Mouse (Mus musculus) CD4-positive, CD25-positive, alpha-beta regulatory T cell, adult 4 months (primary cell): ENCODE measurements around the gene Tkfc. TPM values are rescaled to one million over a fixed set of nuclear protein-coding genes. Genes with fewer than 3 reads are reported as not detected.

Experiments
- polyA plus RNA-seq, 2 experiments: library from polyadenylated mRNA; unstranded; fragments of 100-300 nt; shearing (Covaris generic); gene quantifications; one replicate each; pipeline ENCODE4 v1.2.1; 2017

The Tkfc gene
- polyA plus RNA-seq, 2 experiments from 2014 or later, result 9.2 to 12.7 TPM

Other genes with a start within 250 kb of the Tkfc start
- gene Syt7, start 216.6 kb downstream of the Tkfc start, polyA plus RNA-seq, result not detected
- gene Lrrc10b, start 148.2 kb downstream of the Tkfc start, polyA plus RNA-seq, result not detected
- 1 to 10 TPM in 1 of 2 experiments, under 1 TPM in 1; 0.31 to 1.4 TPM for gene Ppp1r32, start 122.7 kb downstream of the Tkfc start, polyA plus RNA-seq
- 10 to 100 TPM; 59.0 to 79.6 TPM for gene Cpsf7, start 80.4 kb downstream of the Tkfc start, polyA plus RNA-seq
- gene Sdhaf2, start 79.5 kb downstream of the Tkfc start, polyA plus RNA-seq, result 100 to 1,000 TPM in 1 of 2 experiments, 10 to 100 TPM in 1; 92.6 to 104 TPM
- gene Tmem216, start 49.4 kb downstream of the Tkfc start, polyA plus RNA-seq, result 10 to 100 TPM; 10.7 to 13.6 TPM
- 10 to 100 TPM; 39.1 to 52.7 TPM for gene Cyb561a3, start 28.5 kb downstream of the Tkfc start, polyA plus RNA-seq
- 10 to 100 TPM; 19.3 to 23.0 TPM for gene Tmem138, start 28.3 kb downstream of the Tkfc start, polyA plus RNA-seq
- gene Ddb1, start 327 bp downstream of the Tkfc start, polyA plus RNA-seq, result 100 to 1,000 TPM; 104 to 182 TPM
- gene Vwce, start 28.6 kb upstream of the Tkfc start, polyA plus RNA-seq, result not detected
- not detected for gene Pga5, start 72.4 kb upstream of the Tkfc start, polyA plus RNA-seq
- gene Vps37c, start 83.1 kb upstream of the Tkfc start, polyA plus RNA-seq, result 10 to 100 TPM; 14.5 to 15.7 TPM
- gene Cd5, start 133.3 kb upstream of the Tkfc start, polyA plus RNA-seq, result 100 to 1,000 TPM; 449 to 646 TPM
- gene Cd6, start 224.4 kb upstream of the Tkfc start, polyA plus RNA-seq, result 100 to 1,000 TPM; 464 to 904 TPM
- gene Slc15a3, start 234.1 kb upstream of the Tkfc start, polyA plus RNA-seq, result 1 to 10 TPM; 2.0 to 4.2 TPM